Mouse (Mus musculus) adrenal gland, postnatal 25 days (tissue): ENCODE measurements at regions not wholly inside any gene's neighbourhood (a gene's known extent, or its start where the extent isn't known, plus 50 kb on each side); places are given as distances from the start of the nearest gene placed in this dataset.
A peak's percentile ranks its signal among the peaks of the same experiment; 100 is the strongest.

ENCODE experiments used
- DNase-seq: peaks from one replicate; pipeline ENCODE4 v3.0.0; 2021; ENCODE audit warnings: mixed read lengths

DNA sequence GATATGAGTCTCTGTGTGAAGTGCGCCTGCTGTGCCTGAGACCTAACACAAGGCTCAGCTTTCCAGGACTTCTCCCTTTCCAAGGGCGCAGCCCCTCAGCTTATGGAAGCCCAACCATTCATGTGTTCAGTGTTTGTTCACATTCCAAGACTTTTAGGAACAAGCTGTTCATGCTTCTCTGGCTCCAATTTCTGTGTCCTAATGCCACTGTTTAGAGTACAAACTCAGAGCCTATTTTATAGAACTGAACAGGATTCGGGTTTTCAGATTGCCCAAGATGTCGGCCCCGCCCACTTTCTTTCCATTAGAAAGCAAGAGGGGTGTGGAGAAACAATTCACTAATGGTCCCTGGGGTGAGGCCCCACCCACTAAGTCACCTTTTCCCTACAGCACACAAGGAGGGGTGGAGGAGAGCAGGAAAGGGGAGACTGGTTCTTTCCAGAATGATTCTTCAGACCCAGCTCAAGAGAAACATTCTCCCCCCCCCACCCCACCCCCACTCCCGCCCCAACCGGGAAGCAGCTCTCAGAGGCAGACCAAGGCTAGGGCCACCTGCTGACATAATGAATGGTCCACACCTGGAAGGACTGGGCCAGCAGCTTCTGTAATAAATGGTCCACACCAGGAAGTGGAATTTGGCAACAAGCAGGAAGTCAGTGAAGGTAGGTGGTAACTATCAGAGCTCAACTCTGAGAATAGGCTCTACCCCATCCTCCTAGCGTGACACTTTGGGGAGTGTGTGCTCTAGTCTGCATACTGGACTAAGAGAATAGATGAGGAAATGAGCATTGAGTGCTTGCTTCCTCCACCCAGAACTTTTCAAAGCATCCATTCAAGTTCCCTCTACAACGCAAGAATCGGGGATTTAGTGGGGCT is 120.2 kb upstream of the Zfp648 start:
- no peak for DNase-seq

DNA sequence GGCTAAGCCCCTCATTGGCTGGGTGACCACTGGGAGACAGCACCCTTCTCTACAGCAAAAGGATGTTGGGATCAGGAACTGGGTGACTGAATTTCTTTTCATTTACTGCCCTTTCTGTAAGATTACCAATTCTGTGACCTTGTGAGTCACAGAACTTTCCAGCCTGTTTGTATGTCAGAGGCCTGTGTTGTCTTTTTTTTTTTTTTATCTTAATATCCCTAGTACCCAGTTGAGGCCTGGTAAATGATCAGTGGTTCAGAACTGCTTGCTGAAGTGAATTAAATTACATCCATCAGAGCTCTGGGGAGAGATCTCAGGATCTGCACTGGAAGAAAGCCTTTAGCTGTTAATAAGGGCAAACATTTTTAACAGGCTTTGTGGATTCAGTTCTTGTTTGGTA is 114.8 kb upstream of the Zfp648 start:
- DNase-seq: no peak

DNA sequence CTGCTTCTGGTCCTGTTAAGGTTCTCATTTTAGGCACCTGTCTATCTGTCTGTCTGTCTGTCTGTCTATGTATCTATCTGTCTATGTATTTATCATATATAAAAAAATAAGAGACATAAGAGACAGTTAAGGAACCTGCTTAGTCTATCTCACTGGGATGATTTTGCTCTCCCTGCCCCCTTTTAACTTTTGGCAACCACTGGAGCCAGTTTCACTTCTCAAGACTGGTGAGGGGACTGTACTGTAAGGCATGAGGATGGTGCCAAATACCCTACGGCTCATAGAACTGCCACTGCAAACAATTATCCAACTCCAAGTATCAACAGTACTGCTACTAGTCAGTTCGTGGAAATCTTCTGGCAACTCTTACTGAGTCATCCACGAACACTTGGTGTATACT is 111.2 kb upstream of the Zfp648 start:
- no peak for DNase-seq

DNA sequence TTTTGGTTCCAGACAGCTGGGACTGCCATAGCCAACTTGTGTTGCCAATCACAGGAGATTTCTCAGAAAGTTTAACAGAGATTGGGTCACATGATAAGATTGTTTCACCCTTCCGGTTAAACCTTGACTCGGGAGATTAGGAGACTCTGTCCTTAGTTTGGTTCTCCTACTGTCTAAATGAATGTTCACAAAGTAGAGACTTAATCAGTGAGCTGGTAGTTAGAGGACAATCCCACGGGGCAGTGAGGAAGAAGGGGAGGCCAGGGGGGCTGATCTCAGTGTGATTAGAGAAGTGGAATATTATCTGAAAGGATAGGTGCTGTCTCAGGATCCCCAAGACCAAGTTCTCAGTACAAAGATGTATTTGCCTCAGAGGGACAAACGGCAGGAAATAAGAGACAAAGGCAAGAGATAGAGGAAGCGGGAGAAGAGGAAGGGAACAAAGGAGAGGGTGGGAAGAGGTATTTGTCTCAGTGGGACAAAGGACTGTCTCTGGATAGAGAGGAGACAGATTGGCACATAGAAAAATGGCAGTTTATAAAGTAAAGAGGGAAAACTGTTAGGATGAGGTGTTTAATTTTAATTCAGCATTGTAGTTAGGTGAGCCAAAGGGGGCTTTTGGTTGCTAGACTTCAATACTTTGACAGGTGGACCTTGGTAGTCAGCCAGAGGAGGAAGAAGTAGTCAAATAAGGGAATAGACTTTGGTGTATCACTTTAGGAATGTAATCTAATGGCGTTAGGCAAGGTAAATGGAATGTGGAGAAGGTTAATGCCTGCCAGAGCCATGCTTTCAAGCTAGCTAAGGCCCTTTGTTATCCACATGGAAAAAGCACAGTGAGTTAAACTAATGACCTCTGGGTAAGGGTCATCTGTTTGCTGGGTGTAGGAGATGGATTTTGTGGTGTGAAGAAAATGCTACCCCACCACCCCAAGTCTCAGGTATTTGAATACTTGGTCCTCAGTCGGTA is 110.2 kb upstream of the Zfp648 start:
- DNase-seq: no peak

DNA sequence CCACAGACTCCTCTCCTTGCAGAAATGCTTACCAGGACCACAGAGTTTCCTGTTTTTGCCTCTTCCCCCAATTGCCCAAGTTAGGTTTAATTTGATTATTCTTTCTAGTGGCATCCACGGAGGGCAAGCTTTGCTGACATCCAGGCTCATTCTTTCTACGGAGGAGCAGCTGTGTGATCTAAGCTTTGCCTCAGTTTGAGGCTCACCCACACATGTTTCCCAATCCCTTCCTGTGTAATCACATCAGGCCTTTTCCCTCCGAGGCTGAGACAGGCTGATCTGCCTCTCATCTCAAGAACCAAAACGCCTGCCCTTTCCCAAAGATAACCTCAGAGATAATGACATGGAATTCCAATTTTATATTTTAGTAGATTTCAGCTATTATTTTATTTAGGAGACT is 107.4 kb upstream of the Zfp648 start:
- no peak for DNase-seq

DNA sequence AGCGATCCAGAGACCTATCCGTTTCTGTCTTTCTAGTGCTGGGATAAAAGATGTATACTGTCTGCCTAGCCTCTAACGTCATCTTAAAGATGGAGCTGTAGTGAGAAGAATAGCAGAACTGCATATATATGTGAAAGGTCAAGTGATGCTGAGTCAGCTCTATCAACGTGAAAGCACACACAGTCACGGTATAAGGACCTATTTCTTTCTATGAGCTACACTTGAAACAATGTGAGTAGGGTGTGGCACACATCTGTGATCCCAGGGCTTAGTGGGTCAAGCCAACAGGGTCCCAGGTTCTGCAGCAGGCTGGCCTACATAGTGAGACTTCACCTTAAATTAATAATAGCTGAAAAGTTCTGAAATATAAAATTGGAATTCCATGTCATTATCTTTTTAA is 106.6 kb upstream of the Zfp648 start:
- DNase-seq: no peak

DNA sequence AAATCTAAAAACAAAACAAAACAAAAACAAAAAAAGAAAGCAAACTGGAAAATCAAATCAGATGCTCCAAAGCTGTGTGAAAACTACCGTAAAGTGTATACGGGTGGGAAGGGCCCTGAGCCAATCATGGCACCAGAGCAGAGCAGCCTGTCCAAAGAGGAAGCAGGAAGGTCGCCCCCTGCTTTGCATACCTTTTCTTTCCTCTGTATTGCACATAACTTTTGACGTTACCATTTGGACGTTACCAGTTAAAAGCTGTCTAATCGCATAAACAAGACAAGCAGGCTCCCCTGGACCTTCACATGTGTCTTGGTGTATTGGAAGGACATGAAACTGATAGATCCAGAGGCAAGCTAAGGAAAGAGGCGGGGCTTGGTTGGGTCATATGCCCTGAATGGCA is 104.9 kb upstream of the Zfp648 start:
- DNase-seq: no peak

DNA sequence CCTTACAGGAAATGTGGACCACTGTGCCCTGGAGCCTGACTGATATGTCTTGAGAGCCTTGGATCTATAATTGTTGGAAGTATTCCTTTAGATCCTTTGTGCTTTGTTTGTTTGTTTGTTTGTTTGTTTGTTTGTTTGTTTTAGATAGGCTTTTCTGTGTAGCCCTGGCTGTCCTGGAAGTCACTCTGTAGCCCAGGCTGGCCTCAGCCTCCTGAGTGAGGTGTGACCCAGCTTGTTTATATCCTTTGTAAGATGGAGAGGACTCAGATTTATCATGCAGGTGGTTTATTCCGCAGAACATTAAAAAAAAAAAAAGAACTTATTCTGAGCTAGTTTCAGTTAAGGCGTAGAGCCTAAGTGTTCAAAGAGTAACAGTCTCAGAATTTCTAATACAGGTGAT is 104.1 kb upstream of the Zfp648 start:
- no peak for DNase-seq

DNA sequence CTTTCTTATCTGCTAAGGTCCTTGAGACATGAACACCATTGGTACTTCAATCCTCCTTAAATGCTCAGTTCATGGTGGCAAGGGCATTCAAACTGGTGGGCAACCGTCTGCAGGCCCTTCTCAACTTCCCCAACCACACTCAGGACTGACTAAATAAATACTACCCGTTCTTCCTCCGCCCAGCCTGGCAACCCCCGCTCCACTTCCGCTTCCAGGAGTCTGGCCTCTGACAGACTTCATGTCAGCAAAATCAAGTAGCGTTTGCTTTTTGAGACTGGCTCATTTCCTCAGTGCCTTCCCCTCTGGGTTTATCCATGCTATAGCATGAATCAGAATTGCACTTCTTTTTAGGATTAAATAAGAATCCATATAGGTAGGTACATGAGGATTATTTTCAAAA is 103.3 kb upstream of the Zfp648 start:
- DNase-seq: no peak

DNA sequence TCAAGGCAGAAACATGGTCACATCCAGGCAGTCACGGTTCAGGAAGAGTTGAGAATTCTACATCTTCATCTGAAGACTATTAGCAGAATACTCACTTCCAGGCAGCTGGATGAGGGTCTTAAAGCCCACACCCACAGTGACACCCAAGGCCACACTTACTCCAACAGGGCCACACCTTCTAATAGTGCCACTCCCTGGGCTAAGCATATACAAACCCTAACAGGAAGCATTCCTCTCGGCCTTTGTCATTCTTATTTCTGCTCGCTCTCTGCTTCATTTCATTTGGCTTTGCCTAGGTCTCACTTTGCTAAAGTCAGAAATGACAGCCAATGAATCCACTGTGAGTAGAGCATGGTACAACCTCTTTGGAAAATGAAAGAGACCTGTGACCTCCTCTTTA is 100.4 kb upstream of the Zfp648 start:
- DNase-seq: no peak

DNA sequence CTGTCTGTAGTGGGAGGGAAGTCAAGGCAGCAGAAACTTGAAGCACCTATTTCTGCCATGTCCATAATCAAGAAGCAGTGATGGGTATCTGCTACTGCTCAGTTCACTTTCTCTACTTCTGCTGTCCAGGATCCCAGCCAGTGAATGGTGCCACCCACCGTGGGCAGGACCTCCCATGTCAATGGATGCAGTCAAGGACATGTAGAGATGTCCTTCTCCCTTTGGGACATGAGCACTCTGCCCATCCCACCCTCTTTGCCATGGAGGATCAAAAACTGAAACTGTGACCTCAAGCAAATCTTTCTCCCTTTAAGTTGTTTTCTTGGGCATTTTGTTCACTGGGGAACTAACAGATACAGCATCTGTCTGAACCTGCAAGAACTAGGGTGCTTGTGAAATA is 99.6 kb upstream of the Zfp648 start:
- no peak for DNase-seq

DNA sequence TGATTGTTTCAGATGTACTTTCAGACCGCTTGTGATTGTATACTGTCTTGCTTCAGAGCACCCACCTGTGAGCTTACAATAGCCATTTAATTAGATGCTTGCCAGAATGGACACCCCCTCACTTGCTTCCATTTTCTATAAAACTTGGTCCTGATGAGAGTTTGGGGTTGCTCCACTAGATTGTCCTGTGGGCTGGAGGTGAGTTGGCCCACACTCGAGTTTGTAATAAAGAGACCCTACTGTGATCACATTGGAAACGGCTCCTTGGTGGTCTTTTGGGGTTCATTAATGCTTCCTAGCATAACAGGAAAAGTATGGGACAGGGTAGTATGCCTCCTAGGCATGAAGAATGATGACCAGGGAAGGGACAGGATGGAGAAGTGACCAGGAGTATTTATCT is 98.8 kb upstream of the Zfp648 start:
- no peak for DNase-seq

DNA sequence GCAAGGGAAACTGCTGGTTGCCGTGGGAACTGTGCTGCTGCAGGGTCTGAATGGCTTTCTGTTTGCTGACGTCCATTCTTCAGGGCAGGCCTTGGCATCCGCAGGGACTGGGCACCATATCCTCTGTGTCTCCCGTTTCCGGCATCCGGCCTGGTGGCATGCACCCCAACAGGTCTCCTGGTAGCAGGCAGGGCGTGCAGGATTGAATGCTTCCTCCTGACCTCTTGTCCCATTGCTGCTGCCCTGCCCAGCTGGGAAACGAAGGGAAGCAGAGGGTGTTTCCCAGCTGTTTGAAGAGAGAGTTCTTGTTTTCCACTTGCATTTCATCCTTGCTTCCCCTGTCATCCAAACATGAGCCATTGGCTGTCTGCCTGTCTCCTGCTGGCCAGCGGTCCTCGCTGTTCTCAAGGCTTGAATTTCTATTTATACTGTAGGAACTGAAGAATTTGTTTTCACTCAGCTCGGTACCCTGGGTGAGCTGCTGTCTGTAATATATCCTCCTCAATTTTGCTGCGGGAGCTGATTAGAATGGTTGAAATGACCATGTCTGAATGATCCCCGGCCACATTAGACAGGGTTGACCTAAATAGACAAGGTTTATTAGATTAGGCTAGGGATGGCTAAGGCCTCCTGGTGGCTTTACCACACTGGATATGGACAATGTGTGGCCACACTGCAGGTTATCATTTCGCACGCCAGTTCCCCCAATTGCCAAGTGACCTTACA is 98.0 kb upstream of the Zfp648 start:
- peak; percentile 50 for DNase-seq

DNA sequence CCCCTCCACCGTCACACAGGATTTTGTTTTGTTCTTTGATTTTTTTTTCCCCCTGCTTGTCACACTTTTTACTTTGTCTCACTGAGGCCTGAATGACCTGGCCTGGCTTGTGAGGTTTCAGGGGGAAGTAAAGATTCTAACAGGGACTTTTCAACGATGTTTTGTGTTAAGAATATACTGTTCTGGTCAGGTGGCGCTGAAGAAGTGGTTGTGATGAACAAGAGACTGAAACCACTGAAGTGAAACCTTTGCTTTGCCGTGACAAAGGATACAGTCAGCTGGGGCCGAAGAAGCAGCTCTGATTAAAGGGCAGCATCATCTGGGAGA is 97.4 kb upstream of the Zfp648 start:
- DNase-seq: no peak

DNA sequence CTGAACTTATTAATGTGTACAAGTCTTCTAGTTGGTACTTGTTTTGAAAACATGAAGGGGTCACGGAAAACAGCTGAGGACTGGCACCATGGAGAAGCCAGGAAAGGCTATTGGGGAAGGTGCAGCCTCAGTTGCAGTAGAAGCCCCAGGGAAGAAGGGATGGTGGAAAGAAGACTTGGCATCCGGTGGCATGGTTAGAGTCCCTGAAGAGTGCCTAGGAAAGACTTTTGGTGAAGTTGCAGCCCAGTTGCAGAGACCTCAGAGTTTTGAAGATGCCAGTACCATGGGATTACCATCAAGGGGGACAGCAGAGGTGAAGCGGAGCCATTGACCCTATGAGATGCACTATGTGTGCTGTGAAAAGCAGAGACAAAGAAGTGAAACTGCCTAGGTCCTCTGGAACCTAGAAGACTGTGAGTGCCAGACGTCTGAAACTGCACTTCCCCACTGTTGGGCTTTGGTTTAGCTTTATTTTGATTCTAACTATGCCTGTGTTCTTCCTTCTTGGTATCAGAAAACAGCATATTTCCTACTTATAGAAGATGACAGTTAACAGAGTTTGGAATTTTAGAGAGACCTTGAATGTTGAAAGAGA is 96.9 kb upstream of the Zfp648 start:
- no peak for DNase-seq

DNA sequence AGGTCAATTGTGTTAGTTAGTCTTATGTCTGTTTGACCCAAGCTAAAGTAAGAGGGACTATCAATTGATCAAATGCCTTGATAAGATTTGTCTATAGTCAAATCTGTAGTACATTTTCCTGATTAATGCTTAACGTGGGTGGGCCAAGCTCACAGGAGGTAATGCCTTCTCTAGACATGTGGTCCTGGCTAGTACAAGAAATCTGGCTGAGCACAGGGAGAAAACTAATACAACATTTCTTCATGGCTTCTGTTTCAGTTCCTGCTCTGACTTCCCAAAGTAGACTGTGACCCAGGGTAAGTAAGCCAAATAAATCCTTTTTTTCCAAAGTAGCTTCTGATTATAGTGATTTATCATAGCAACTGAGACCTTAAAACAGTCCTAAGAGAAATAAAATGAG is 96.2 kb upstream of the Zfp648 start:
- no peak for DNase-seq

DNA sequence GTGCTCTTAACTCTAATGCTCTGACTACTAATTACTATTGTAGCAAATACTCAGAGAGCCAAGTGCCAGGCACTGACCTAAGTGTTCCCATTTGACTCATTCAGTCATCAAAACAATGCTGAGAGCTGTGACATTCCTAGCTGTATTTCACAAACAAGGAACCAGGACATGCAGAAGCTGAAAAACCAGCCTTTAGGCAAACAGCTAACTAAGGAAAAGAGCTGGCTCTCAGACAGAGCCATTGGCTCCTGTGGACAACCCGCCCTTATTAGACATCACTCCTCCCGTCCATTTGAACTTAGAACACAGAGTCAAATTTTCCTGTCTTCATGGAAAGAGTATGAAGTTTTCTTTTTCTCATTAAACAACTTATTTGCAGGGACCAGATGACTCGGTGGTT is 88.5 kb upstream of the Zfp648 start:
- no peak for DNase-seq

DNA sequence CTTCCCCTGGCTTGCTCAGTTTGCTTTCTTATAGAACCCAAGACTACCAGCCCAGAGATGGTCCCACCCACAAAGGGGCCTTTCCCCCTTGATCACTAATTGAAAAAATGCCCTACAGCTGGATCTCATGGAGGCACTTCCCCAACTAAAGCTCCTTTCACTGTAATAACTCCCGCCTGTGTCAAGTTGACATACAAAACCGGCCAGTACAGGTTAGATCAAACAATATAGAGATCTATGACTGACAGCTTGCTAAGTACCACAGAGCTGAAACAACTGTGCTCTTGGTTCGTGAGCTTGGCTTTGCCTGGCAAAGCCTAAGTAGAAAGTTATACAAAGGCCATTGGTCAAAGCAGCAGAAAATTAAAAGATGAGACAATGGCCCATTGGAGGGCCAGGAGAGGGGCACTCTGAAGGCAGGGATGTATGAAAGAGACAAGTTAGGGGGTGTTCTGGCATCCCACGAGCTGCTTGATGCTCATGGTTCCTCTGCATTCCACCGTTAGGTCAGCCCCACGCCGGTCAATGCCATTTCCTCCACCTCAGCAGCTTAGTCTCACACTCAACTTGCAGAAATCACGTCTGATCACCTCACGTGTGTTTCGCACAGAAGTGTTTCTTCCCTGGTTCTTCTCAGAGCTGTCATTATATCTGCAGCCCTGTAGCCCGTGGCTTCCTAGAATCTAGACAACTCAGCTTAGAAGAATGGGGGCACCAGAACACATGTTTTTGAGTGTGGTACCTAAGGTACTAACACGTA is 87.5 kb upstream of the Zfp648 start:
- no peak for DNase-seq

DNA sequence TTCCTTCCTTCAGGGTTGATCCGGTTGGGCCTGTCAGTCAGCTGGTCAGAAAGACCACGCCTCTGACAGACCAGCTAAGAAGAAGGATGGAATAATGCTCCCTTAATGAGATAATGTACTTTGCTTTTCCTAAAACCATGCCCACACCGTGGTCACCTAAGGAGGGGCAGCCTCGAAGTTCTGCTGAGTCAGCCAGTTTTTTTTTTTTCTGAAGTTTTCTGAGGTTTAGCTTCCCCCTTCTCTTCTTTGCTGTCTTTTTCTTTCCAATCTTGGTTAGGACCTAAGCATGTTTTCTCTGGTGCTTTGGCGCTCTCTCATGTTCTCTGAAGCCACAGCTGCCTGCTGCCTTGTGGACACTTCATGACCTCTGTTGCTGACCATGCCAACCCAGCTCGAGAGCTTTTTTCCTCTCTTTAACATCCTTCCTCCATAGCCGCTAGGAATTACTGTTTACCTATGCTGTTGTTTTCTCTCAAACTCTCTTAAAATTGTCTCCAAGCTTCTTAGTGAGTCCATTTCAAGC is 84.7 kb upstream of the Zfp648 start:
- DNase-seq: no peak

DNA sequence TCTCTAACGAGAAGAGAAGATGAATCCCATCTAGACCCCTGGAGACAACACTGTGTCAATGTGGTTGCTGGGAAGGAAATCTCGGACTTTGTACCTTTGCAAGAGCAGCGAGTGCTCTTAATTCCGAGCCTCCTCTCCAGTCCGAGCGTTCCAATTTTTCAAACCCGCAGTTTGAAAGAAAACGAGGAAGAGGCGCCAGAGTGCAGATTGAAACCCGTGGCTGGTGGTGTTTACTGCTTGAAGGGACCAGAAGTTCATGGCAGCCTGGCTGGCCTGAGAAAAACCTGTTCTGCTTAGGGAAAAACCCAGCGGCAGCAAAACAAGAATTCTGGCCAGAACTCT is 83.7 kb upstream of the Zfp648 start:
- no peak for DNase-seq

DNA sequence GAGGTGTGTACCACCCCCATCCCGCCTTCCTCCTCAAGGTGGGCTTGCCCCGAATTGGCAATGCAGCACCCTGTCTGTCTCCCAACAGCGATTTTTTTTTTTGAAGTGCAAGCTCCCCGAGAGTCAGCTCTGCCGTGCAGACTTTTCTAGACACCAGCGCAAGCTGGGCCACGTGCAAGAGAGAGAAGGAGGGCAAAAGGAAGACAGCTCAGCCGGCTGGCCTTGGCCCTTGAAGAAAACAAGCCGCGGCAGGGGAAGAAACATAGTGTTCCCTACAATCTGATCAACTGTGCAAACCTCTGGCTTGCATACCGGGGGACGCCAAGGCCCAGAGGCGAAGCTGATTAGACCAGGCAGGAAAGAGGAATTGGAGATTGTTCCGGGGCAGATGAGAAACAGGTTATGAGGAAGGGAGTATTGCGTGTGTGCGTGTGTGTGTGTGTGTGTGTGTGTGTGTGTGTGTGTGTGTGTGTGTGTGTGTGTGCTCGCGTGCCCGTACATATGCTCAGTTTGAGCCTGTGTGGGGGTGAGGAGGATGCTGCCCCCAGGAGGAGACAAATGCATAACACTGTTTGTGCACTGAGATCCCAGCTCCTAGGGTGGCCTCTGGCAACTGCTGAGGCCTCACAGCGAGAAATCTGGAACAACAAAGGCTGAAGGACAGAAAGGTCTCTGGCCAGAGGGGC is 83.2 kb upstream of the Zfp648 start:
- peak; percentile 71 for DNase-seq
